Mouse (Mus musculus) ES-E14 (cell line): ENCODE data around the gene Grb2.

ENCODE experiments used
- CHD2 ChIP-seq: IDR thresholded peaks from 2 replicates; pipeline ENCODE4 v1.6.1; 2014; ENCODE audit warnings: mild to moderate bottlenecking, low read depth, low read length, inconsistent platforms
- MAFK ChIP-seq: IDR thresholded peaks from 2 replicates; pipeline ENCODE4 v1.6.1; 2014; ENCODE audit warnings: mild to moderate bottlenecking, low read depth, low read length, inconsistent platforms; ENCODE audit not compliant: insufficient read depth
- ZC3H11A ChIP-seq: IDR thresholded peaks from 2 replicates; pipeline ENCODE4 v1.6.1; 2012; ENCODE audit warnings: low read depth, mild to moderate bottlenecking, inconsistent platforms, low read length, borderline replicate concordance

GRCm38 (mm10) chr11:115744385-115744784 lies 36.0 kb upstream of the Grb2 start:
- TF ChIP-seq CHD2 (no peak), MAFK (no peak), ZC3H11A (no peak)
